Mouse (Mus musculus) heart, postnatal 14 days (tissue): ENCODE measurements at regions not wholly inside any gene's neighbourhood (a gene's known extent, or its start where the extent isn't known, plus 50 kb on each side); places are given as distances from the start of the nearest gene placed in this dataset.
A peak's percentile ranks its signal among the peaks of the same experiment; 100 is the strongest.

ENCODE experiments used
- DNase-seq, 2 experiments: peaks; one replicate each; pipeline ENCODE4 v3.0.0; 2021 to 2022
- intact Hi-C: fragments of 180-260 bp; cut with DNase I; formaldehyde crosslinking; loops from one replicate; pipeline ENCODE4 v1.15.1; 2025

DNA sequence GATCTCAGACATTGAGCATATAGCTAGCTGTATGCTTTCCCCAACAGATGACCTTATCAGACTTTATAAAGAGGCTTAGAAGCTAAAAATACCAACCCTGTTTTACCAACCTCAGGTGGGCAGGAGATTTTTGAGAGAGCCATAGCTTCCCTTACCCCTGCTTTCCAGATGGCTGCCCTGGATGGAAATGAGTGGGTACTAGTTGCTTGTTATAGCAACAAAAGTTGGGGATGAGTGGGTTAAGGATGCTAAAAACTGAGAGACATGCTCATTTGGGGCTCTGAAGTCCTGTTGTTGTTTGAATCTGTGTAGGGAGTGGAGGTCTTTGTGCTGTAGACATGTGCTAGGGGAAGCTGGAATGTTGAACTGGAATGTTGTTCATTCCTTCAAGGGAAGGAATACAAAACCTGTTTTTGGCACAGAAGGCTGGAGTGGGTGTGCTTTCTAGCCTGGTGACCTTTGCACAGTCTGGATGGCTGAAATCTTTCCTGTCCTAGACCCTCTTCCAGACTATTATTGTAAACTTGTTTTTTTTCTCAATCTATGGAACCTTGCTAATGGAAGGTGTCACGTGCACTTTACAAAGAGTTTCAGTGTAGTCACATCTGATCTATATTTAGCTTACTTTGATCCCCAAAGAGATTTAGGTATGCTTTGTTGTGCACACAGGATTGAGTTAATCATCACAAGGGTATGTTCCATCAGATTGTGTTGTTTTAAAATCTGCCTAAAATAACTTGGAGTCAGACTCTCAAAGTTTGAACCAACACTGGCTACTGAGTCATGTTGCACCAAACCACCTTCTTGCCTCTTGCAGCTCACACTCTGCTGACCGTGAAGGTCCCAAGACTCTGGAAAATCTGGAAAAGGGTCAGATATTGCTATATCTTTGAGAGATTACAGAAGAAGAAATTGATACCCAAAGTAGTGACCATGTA, 138.1 kb upstream of the Slc30a5 start:
- intact Hi-C loops: no loop called here

DNA sequence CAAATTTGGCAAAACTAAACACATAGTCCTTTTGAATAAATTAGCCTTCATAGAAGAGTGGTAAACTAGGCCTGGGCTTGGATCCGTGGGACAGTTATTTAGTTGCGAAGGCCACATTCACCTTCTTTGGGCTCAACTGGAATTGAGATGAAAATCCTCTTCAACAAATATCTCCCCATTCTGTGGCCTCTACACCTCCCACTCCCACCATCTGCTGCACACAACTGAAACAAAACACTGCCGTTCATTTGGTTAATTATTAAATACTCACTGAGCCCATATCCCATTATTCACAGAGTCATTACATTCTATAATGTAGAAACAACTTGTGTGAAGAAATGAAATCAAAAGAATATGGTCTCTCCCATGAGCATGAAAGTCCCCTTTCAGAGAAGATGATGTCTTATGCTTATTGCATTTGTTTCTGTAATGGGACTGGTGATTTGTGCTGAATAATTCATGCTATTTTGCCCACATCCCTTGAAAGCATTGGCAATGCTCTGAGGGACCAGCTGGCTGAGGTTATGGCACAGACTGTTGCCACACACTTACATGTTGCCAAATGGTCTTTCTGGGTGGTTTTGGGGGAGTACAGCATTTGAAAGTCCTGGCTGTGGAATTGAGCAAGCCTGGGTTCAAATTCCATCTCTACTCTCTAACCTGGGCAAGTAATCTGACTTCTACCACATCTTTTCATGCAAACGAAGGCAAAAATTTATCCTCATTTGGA, 129.7 kb upstream of the Slc30a5 start:
- intact Hi-C loops: no loop called here
- no peak for DNase-seq

More for the DNA sequence above, 138.1 kb upstream of the Slc30a5 start:
- no peak for DNase-seq

- no peak for DNase-seq
- intact Hi-C loops: no loop called here
Measured at GRCm38 (mm10) chr13:100954598-100955251, 121.5 kb upstream of the Slc30a5 start.

DNA sequence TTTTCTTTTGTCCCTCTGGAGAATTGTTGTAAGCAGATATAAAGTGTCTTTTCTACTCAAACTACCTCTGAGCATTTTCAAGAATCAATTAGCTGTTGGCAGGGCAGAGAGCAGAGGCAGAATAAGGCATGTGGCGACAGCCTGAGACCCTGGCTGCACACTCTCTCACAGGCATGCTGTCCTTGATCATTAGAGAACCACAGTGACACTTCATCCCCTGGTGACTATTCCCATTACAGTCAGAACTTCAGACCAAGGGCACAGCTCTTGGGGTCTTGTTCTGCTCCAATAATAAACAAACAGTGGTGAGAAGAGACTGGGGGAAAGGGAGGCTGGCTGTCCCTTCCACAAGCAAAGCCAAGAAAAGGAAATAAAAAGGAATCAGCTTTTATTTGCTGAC, 120.9 kb upstream of the Slc30a5 start:
- no peak for DNase-seq

DNA sequence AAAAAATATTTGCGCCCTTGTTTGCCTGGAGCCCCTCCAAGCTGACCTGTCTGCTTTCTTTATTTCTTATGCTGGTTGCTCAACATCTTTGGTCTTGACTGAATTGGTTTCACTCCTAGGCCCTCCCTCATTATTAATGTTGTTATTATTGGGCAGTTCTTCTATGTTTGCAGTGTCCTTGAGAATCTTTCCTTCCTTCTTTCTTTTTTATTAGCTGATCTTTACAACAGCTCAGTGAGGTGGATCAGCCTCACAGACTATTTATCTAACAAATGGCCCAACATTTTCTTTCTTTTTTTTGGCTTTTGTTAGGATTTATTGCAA, 117.9 kb upstream of the Slc30a5 start:
- intact Hi-C loops: no loop called here
- no peak for DNase-seq

More for the DNA sequence above, 120.9 kb upstream of the Slc30a5 start:
- intact Hi-C loops: no loop called here

DNA sequence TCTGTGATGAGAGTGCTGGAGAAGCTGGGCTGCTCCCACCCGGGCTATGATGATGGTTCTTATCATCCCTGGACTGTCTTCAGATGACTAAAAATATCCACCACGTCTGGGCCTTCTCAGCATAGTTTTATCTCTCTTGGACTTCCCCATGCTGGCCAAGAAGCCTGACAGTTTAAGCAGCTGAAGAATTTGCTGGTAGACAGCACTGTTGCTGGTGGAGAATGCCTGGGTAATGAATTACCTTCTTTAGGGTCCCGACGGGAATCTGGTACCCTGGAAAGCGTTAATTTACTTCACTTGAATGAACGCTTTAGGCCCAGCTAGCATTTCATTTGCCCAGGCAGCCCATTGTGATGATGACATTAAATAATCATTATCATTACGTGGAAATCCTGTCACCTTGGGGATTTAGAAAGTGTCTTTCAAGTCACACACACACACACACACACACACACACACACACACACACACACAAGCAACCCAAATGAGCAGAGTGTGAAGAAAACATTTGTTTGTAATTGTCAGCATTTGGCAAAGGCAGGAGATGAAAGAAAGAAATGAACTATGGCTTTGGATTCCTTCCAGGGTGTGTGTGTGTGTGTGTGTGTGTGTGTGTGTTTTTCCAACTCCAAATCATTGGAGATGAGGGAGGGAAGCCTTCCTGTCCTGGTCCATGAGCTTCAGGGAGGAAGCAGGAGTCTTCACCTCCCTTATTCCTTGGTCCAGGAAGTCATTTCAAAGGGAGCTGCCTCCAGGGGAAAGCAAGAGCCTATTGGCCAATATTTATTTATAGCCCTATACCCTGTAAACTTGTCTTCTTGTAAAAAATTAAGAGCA, 117.3 kb upstream of the Slc30a5 start:
- intact Hi-C loops: no loop called here
- peak in 1 of 2 experiments; percentile 21 for DNase-seq

DNA sequence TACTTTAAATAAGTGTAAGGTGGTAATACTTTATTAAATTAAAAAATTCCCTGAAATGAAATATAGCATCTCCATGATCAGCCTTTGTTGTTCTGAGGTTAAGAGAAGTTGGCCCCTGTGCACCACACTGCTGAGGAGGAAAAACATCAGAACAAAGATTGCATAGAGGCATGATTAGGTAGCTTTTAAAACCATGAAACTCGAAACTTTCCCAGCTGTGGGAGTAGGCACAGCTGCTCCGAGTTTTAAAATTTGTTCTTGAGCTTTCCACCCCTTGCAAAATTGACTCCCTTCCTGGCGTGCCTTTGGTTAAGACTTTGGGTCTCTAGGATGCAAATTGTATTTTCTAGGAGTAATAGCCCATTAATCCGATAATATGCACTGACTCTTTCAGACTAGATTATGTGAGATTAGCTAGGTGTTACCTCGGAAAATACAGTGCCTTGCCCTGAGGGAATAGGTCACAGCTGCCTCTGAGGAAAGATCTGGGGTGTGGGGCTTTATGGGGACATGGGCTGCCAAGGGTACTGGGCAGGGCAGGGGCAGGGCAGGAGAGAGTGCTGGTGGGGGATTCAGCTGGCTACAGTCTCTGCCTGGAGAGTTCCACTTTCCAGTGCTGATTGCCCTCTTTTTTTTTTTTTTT, 110.1 kb upstream of the Slc30a5 start:
- no peak for DNase-seq
- intact Hi-C loops: no loop called here

DNA sequence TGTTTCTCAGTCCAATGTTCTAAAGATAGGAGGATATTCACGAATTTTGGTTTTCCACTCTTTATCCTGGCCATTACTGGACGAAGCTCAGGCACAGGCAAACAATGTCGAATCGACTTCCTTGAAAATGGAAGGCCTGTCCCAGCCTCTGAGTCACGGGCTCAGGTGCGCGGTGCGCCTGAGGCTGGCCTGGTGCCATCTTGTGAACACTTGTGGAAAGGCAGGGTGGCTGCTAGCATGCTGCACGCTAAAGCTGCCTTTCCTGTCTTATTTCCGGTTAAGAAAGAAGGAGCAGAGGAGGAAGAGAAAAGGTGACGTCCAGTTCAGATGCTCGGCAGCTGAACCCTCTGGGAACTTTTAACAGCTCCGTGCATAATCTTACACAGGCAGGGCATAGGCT, 107.6 kb upstream of the Slc30a5 start:
- intact Hi-C loops: no loop called here
- DNase-seq: no peak

- peak; percentile 22 to 59 for DNase-seq
- intact Hi-C loops: loop anchor here (2.0 kb wide), 1 partner anchor 757 kb away; no protein-coding TSS in a partner anchor
Measured at GRCm38 (mm10) chr13:100939677-100940076, 106.5 kb upstream of the Slc30a5 start.

GRCm38 (mm10) chr13:100933265-100933664, 100.0 kb upstream of the Slc30a5 start:
- DNase-seq: no peak
- intact Hi-C loops: no loop called here

DNA sequence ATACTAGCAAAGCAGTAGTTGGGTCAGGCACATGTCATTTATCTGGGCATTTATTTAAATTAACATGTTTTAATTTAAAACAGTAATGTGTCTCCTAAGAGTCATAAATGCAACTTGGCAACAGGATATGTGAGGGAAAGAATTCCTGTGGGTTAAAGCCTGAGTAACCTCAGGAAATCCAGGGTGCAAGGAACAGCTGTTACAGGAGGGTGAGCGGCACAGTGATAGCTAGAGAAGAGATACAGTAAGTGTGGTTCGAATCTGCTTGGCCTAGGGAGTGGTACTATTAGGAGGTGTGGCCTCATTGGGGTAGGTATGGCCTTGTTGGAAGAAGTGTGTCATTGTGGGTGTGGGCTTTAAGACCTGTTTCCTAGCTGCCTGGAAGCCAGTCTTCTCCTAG, 66.3 kb upstream of the Slc30a5 start:
- intact Hi-C loops: no loop called here
- DNase-seq: no peak

DNA sequence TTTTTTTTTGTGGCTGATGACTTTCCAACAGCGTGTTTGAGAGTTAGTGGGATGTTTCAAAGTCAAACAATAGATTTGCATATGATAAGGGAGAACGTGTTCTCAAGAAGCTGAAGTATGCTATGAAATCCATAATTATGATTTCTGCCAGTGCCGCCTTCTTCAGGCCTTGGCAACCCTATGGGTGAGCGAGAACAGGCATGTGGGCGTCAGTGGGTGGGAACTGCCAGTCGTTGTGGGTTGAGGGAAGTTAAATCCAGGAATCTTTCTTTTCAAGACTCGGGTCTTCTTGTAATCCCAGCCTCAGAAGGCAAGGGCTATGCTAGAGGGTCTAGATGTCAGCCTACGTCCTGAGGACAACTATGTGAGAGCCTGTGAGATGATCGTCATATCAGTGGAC, 60.6 kb upstream of the Slc30a5 start:
- intact Hi-C loops: loop anchor here (5.0 kb wide), 1 partner anchor 803 kb away; no protein-coding TSS in a partner anchor
- no peak for DNase-seq

GRCm38 (mm10) chr13:100893096-100893495, 59.9 kb upstream of the Slc30a5 start:
- DNase-seq: no peak
- intact Hi-C loops: loop anchor here (5.0 kb wide), 1 partner anchor 804 kb away; no protein-coding TSS in a partner anchor

- intact Hi-C loops: loop anchor here (5.0 kb wide), 1 partner anchor 805 kb away; no protein-coding TSS in a partner anchor
- DNase-seq: no peak
Measured at GRCm38 (mm10) chr13:100892647-100893071, 59.4 kb upstream of the Slc30a5 start.

DNA sequence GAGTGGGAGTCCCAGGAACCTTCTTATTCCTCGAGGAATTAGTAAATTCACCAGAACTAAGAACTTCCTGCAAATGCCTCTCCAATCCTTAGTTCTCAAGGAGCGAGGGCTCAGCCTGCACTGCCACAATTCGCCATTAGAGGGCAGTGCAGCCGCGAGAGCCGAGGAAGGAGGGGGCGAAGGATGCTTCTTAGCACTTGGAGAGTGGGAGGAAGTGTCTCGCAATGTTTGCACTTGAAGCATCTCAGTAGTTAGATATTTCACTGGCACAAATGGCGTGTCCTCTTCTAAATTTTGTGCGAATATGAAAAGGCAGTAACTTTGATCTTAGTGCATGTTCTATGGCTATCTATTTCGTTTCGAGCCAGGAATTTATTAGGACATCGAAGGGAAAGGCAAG, 59.0 kb upstream of the Slc30a5 start:
- intact Hi-C loops: loop anchor here (5.0 kb wide), 1 partner anchor 805 kb away; no protein-coding TSS in a partner anchor

GRCm38 (mm10) chr13:100890457-100890856, 57.2 kb upstream of the Slc30a5 start:
- no peak for DNase-seq
- intact Hi-C loops: loop anchor here (5.0 kb wide), 1 partner anchor 807 kb away; no protein-coding TSS in a partner anchor

More for the DNA sequence above, 59.0 kb upstream of the Slc30a5 start:
- peak; percentile 74 to 86 for DNase-seq

- no peak for DNase-seq
- intact Hi-C loops: no loop called here
Measured at GRCm38 (mm10) chr13:100888481-100888880, 55.3 kb upstream of the Slc30a5 start.

GRCm38 (mm10) chr13:100883711-100884110, 50.5 kb upstream of the Slc30a5 start:
- DNase-seq: no peak
- intact Hi-C loops: no loop called here
